Mouse (Mus musculus): ENCODE results near the gene Fam228b. TPM values are rescaled to one million over a fixed set of nuclear protein-coding genes. Genes with fewer than 3 reads are reported as not detected.
"Not testable (repeated sequence)": the region's sequence is repeated elsewhere in the genome, so short reads cannot be mapped to it uniquely, and the experiment has no call there.

The Fam228b gene
- total RNA-seq, 2 experiments from 2014 or later = 11.1 to 14.9 TPM

DNA sequence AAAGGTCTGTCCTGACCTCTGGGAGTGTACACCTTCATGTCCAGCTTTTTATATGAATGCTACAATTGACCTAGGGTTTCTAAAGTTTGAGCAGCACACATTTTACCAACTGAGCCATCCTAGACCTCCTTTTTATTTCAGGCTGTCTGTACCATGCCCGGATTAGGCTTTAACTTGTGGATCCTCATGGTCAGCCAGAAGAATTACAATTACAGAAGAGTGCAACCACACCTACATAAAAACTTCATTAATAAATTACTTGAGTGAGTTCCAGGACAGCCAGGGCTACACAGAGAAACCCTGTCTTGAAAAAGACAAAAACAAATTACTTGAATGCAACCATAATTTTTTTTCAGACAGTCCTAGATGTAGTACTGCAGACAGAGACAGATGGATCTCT, 12.0 kb downstream of the Fam228b start:
- no peak for DNase-seq (ENCODE audit: extremely low spot score in 1 of 2, low spot score in 2 of 2)
- intact Hi-C loops (cut with DNase I) = no loop called here

DNA sequence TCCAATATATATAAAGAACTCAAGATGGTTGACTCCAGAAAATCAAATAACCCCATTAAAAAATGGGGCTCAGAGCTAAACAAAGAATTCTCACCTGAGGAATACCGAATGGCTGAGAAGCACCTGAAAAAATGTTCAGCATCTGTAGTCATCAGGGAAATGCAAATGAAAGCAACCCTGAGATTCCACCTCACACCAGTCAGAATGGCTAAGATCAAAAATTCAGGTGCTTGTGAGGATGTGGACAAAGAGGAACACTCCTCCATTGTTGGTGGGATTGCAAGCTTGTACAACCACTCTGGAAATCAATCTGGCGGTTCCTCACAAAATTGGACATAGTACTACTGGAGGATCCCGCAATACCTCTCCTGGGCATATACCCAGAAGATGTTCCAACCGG, 14.6 kb downstream of the Fam228b start:
- intact Hi-C loops (cut with DNase I); DNase-seq (ENCODE audit: extremely low spot score in 1 of 2, low spot score in 2 of 2): not testable (repeated sequence)

DNA sequence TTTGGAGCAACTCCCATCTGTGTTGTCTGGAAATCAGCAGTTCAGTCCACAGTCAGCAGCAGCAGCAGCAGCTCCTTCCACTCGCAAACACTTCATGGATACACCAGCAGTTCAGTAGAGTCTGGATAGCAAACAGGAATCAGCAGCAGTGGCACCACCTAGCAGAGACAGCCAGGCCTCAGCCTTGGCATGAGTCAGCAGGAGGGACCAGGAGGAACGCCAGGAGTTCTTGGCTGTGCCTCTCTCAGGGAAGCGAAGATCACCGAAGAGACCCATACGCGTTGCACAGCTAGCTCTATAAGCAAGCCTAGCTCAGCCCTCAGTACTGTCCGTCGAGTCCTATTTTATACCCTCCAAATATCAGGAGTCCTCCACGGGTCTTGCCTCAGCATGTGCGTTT, 24.6 kb downstream of the Fam228b start:
- DNase-seq (ENCODE audit: extremely low spot score in 1 of 2, low spot score in 2 of 2) = no peak
- intact Hi-C loops (cut with DNase I) = no loop called here

- intact Hi-C loops (cut with DNase I) = no loop called here
- DNase-seq (ENCODE audit: extremely low spot score in 1 of 2, low spot score in 2 of 2) = no peak
These were observed 26.9 kb downstream of the Fam228b start for GRCm38 (mm10) chr12:4742183-4742582.

GRCm38 (mm10) chr12:4740823-4741222, 28.2 kb downstream of the Fam228b start:
- intact Hi-C loops (cut with DNase I) = no loop called here
- no peak for DNase-seq (ENCODE audit: extremely low spot score in 1 of 2, low spot score in 2 of 2)

DNA sequence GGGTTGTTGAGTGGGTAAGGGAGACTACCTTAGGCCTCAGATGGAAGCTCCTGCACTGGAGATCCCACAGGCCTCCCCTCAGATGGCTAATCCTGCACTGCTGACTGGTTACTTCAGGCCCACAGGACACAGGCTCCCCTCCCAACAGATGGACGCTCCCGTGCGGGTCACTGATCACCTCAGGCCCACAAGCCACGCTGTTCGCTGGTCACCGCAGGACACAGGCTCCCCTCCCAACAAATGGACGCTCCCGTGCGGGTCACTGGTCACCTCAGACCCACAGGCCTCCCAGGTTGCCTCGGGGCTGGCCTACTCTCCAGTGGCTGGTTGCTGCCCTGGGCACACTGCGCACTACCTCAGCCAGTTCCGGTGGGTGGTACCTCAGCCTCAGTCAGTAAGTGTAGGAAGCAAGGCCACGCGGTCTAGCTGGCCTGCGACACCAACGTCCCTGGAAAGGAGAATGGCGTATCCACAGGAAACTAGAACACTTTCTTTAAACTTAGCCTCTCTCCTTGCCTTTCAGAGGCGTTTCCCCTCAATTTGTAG, 31.0 kb downstream of the Fam228b start, which contains the start of gene Fam228a:
Gene Fam228a, minus strand, starts transcription at position 400 of the 546 bp plus-strand sequence.
- intact Hi-C loops (cut with DNase I) = no loop called here
- DNase-seq (ENCODE audit: extremely low spot score in 1 of 2, low spot score in 2 of 2) = no peak

GRCm38 (mm10) chr12:4732332-4732731, 36.7 kb downstream of the Fam228b start:
- DNase-seq (ENCODE audit: extremely low spot score in 1 of 2, low spot score in 2 of 2) = no peak
- intact Hi-C loops (cut with DNase I) = no loop called here

GRCm38 (mm10) chr12:4731629-4732028, 37.4 kb downstream of the Fam228b start:
- intact Hi-C loops (cut with DNase I) = no loop called here

DNA sequence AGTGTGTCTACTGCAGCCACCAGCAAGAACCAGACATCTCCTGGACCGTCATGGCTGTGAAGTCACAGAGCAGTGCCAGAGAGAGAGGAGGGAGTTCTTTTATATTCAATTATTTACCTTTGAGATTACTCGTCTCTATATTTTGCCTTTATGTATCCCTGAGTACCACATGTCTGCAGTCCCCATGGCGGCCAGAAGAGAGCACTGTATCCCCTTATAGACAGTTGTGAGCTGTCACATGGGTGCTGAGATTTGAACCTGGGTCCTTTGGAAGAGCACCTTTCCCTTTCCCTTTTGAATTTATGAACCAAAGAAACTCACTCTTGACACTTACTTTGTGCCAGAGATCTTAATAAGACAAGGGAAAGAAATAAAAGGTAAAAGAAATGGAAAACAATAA, 39.9 kb downstream of the Fam228b start:
- no peak for DNase-seq (ENCODE audit: extremely low spot score in 1 of 2, low spot score in 2 of 2)
- intact Hi-C loops (cut with DNase I) = no loop called here

More at GRCm38 (mm10) chr12:4731629-4732028, 37.4 kb downstream of the Fam228b start:
- DNase-seq (ENCODE audit: extremely low spot score in 1 of 2, low spot score in 2 of 2) = no peak

- intact Hi-C loops (cut with DNase I) = no loop called here
- DNase-seq (ENCODE audit: extremely low spot score in 1 of 2, low spot score in 2 of 2) = no peak
These were observed 49.0 kb downstream of the Fam228b start for GRCm38 (mm10) chr12:4719762-4720754.

- no peak for DNase-seq (ENCODE audit: extremely low spot score in 1 of 2, low spot score in 2 of 2)
- intact Hi-C loops (cut with DNase I) = no loop called here
These were observed 49.9 kb downstream of the Fam228b start for GRCm38 (mm10) chr12:4719066-4719761.

GRCm38 (mm10) chr12:4717417-4717816, 51.6 kb downstream of the Fam228b start:
- intact Hi-C loops (cut with DNase I) = no loop called here
- no peak for DNase-seq (ENCODE audit: extremely low spot score in 1 of 2, low spot score in 2 of 2)

GRCm38 (mm10) chr12:4715606-4716005, 53.5 kb downstream of the Fam228b start:
- intact Hi-C loops (cut with DNase I) = no loop called here
- no peak for DNase-seq (ENCODE audit: extremely low spot score in 1 of 2, low spot score in 2 of 2)

DNA sequence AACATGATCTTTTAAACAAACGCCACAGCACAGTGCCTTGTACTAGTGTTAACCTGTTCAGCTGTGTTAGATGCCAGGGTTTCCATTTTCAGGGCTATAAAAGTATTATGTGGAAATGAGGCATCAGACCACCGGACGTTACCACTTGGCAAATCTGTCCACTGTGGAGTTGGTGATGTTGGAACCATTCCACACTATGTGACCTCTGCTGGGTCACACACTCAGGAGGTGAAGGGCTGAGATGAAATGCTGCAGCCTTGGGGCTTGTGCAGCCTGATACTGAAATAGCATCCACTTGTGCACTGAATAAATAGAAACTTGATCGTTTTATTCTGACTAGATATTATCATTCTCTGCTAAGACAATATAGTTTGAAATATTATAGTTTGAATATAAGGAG, 55.7 kb downstream of the Fam228b start:
- DNase-seq (ENCODE audit: extremely low spot score in 1 of 2, low spot score in 2 of 2) = no peak
- intact Hi-C loops (cut with DNase I) = no loop called here

DNA sequence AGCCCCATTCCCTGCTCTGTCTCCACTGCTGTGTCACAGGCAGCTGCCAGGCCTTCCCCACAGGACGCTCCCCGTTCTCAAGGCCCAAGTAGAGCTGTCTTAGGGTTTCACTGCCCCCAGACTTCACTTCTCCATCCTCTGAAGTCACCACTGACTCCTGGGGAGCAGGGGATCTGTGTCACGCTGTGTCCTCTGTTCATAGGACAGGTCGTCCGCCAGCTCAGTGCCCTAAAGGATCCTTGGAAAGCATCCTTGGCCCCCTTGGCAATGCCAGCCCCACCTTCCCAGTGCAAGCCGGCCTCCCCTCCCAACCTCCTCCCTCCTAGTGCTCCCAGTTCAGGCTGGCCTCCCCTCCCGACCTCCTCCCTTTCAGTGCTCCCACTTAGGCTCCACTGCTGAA, 59.1 kb downstream of the Fam228b start:
- intact Hi-C loops (cut with DNase I) = no loop called here
- no peak for DNase-seq (ENCODE audit: extremely low spot score in 1 of 2, low spot score in 2 of 2)

- intact Hi-C loops (cut with DNase I) = no loop called here
- DNase-seq (ENCODE audit: extremely low spot score in 1 of 2, low spot score in 2 of 2) = no peak
These were observed 60.0 kb downstream of the Fam228b start for GRCm38 (mm10) chr12:4708881-4709604.

- DNase-seq (ENCODE audit: extremely low spot score in 1 of 2, low spot score in 2 of 2) = no peak
- intact Hi-C loops (cut with DNase I) = no loop called here
These were observed 60.8 kb downstream of the Fam228b start for GRCm38 (mm10) chr12:4708296-4708695.

DNA sequence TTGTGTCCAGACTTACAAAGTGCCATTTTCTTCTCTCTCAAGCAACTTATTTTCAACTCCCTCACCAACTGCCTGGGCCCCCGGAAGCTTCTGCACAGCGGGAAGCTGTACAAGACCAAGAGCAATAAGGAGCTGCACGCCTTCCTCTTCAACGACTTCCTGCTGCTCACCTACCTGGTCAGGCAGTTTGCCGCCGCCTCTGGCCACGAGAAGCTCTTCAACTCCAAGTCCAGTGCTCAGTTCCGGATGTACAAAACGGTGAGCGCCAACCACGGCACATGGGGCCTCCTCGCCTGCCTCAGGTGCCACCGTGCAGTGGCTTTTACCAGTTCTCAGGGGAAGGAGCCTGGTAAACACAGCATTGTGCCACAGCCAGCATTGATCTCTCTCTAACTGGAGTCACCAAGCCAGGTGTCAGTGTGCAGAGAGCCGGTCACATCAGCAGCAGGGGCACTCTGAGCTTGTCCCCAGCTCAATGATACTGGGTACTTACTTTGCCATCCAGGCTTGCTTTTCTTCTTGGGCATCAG, 61.5 kb downstream of the Fam228b start:
- intact Hi-C loops (cut with DNase I) = no loop called here
- no peak for DNase-seq (ENCODE audit: extremely low spot score in 1 of 2, low spot score in 2 of 2)

- intact Hi-C loops (cut with DNase I) = no loop called here
- no peak for DNase-seq (ENCODE audit: extremely low spot score in 1 of 2, low spot score in 2 of 2)
These were observed 62.2 kb downstream of the Fam228b start for GRCm38 (mm10) chr12:4706901-4707300.

Data from left cerebral cortex, postnatal 10 days (tissue).